Mouse (Mus musculus) splenic B cell, adult 2 months (primary cell): ENCODE results near the gene Prkca.
A peak's percentile ranks its signal among the peaks of the same experiment; 100 is the strongest.

ENCODE experiments used
- DNase-seq: peaks from one replicate; pipeline ENCODE4 v3.0.0-alpha.2; 2011; ENCODE audit warnings: low read depth, low spot score
- H3K27me3 ChIP-seq: 2 replicates; pipeline ENCODE4 v1.6.1; 2012; ENCODE audit warnings: mild to moderate bottlenecking, low read length, moderate library complexity, mixed read lengths; ENCODE audit not compliant: control insufficient read depth, poor library complexity, insufficient read depth, severe bottlenecking
- H3K36me3 ChIP-seq: 2 replicates; pipeline ENCODE4 v1.6.1; 2012; ENCODE audit warnings: mild to moderate bottlenecking, low read length, moderate library complexity, mixed read lengths; ENCODE audit not compliant: control insufficient read depth, poor library complexity, insufficient read depth, severe bottlenecking

The Prkca gene

DNA sequence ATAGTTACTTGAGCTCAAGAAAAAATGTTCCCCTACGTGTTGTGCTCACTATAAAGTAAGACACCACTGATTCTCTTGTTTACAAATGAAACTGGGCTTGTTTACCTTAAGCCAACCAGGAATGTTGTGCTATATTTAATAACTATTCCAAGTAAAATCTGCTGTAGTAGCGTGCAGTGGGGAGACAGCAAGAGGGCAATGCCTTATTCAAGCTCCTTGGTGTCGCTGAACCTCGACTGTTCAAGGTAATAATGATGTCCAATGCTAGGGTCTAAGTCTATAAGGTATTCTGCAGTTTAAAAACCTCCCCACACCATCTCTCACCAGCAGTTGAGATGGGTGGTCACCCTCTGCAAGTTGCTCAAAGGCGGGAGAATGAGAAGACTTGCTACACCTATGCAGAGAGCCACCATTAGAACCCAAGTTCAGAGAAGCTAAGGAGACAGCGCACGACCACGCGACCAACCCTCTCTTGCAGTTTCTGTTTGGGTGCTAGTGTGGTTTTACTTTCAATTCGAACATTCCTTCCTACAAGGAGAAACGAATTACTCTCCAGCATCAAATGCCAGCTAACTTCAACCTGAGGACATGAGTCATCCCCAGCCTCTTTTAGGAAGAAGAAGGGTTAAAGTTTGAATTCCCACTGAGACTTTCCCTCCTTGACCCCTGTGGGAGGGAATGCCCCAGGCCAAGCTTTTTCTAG lies 129.1 kb downstream of the Prkca start:
- H3K27me3 ChIP-seq, result no peaks in the 10 kb centered on the region
- DNase-seq, result peak; percentile 42
- no peaks in the 10 kb centered on the region for H3K36me3 ChIP-seq

- Histone ChIP-seq H3K36me3 (no peaks in the 10 kb centered on the region), H3K27me3 (no peaks in the 10 kb centered on the region)
- DNase-seq, result no peak
Measured at GRCm38 (mm10) chr11:108213783-108214182, 129.9 kb downstream of the Prkca start.

DNA sequence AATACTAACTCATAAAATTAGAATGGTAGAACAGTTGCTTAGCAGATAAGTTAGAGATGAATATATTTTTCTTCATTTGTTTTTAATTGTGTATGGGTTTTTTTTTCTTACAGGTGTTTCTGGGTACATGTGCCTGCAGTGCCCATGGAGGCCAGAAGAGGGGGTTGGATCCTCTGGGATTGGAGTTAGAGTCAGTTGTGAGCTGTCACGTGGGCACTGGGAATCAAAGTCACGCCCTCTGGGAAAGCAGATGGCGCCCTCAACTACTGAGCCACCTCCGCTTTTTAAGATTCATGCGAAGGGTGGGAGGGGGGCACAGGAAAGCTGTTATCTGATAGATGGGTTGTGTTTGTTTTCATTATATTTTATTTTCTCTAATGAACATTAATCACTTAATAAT lies 131.1 kb downstream of the Prkca start:
- DNase-seq, result no peak
- Histone ChIP-seq H3K36me3 (no peaks in the 10 kb centered on the region), H3K27me3 (no peaks in the 10 kb centered on the region)

- DNase-seq, result no peak
Measured at GRCm38 (mm10) chr11:108212030-108212429, 131.7 kb downstream of the Prkca start.

GRCm38 (mm10) chr11:108210749-108211148 lies 133.0 kb downstream of the Prkca start:
- no peaks in the 10 kb centered on the region for H3K27me3 ChIP-seq
- DNase-seq, result no peak
- H3K36me3 ChIP-seq, result no peaks in the 10 kb centered on the region

More at GRCm38 (mm10) chr11:108212030-108212429, 131.7 kb downstream of the Prkca start:
- Histone ChIP-seq H3K27me3 (no peaks in the 10 kb centered on the region), H3K36me3 (no peaks in the 10 kb centered on the region)

GRCm38 (mm10) chr11:108206602-108207001 lies 137.1 kb downstream of the Prkca start:
- peak; percentile 18 for DNase-seq
- Histone ChIP-seq H3K36me3 (no peaks in the 10 kb centered on the region), H3K27me3 (no peaks in the 10 kb centered on the region)

DNA sequence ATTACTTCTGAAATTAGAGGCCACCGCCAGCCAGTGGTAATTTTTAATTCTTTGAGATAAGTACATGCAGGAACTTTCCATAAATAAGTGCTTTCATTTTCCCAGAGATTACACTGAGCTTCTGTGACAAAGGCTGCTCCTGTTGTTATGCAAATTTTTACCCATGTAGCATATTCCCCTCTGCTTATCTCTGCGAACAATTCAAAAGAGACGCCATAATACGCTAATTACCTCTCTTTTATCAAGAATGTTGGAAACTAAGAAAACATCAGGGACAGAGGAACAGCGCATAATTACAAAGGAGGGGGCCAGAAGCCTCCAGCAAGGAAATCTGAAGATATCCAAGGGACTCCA lies 138.9 kb downstream of the Prkca start:
- DNase-seq, result no peak
- no peaks in the 10 kb centered on the region for H3K36me3 ChIP-seq
- no peaks in the 10 kb centered on the region for H3K27me3 ChIP-seq

DNA sequence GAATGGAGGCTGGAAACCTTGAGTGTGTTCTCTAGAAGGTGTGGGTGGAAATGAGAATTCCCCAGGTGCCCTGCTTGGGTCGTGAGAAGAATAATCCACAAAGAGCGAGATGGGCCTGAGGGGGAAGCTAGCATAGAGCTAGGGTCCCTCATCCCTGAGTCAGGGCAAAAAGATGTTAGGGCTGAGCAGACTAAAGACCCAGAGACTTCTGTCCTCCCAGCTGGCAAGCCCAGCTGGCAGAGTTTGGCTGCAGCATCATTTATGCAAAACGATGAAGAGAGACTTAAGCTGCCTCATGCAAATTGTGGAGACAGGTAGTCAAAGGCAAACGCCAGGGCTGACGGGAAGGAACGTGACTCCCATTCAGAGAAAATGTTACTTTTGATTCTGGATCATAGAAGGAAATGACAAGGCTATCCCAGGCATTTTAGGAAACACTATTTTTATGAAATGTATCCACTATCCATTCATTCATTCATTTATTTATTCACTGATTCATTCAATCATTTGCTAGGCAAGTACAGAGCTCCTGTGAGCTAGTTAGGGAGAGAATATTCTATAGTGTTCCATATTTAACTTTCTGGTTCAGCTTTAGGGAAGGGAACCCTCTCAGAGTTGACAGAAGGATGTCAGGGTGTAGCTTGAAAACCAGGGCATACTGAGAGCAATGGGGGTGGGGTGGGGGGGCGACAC lies 139.4 kb downstream of the Prkca start:
- DNase-seq, result peak; percentile 50
- H3K36me3 ChIP-seq, result no peaks in the 10 kb centered on the region
- H3K27me3 ChIP-seq, result no peaks in the 10 kb centered on the region

DNA sequence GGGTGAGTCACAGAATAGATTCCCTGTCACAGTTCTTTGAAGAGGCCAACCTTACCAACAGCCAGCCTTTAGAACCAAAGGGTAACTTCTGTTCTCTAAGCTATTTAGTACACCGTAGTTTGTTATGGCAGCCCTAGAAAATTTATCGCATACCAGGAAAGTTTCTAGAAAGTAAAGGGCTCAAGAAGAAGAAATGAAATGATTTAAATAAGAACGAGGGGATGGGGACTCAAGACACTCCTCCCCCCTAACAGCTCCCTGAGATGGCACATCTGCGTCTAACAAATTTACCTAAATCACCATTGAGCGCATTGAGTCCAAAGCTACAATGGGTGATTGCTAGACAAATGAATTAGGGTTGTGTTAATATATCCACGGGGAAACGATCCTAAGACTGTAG lies 140.9 kb downstream of the Prkca start:
- DNase-seq, result no peak
- Histone ChIP-seq H3K36me3 (no peaks in the 10 kb centered on the region), H3K27me3 (no peaks in the 10 kb centered on the region)

- Histone ChIP-seq H3K36me3 (no peaks in the 10 kb centered on the region), H3K27me3 (no peaks in the 10 kb centered on the region)
- DNase-seq, result no peak
Measured at GRCm38 (mm10) chr11:108200679-108201586, 142.8 kb downstream of the Prkca start.

DNA sequence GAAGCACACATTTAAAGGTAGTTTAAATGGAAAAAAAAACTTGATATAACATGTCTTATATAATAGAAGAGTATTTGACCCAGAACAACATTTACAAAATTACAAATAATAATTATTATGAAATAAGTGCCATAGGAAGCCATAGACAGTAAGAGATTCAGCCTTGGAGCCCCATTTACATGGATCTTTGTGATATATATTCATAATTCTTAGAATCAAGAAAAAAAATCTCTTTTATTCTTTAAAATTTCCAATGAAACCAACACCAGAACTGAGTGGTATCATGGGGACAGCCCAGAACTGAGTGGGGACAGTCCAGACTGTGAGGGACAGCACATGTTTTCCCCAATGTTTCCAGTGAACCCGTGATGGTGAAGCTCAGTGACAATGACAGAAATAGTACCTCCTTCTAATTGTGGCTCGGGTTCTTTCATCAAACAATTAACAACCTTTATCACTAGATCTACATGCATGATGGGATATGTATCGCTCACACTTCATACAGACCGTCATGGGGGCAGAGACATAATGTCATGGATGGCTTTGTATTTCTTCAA lies 144.2 kb downstream of the Prkca start:
- Histone ChIP-seq H3K36me3 (no peaks in the 10 kb centered on the region), H3K27me3 (no peaks in the 10 kb centered on the region)
- DNase-seq, result no peak

GRCm38 (mm10) chr11:108198592-108198991 lies 145.1 kb downstream of the Prkca start:
- H3K27me3 ChIP-seq, result no peaks in the 10 kb centered on the region
- H3K36me3 ChIP-seq, result no peaks in the 10 kb centered on the region
- no peak for DNase-seq

DNA sequence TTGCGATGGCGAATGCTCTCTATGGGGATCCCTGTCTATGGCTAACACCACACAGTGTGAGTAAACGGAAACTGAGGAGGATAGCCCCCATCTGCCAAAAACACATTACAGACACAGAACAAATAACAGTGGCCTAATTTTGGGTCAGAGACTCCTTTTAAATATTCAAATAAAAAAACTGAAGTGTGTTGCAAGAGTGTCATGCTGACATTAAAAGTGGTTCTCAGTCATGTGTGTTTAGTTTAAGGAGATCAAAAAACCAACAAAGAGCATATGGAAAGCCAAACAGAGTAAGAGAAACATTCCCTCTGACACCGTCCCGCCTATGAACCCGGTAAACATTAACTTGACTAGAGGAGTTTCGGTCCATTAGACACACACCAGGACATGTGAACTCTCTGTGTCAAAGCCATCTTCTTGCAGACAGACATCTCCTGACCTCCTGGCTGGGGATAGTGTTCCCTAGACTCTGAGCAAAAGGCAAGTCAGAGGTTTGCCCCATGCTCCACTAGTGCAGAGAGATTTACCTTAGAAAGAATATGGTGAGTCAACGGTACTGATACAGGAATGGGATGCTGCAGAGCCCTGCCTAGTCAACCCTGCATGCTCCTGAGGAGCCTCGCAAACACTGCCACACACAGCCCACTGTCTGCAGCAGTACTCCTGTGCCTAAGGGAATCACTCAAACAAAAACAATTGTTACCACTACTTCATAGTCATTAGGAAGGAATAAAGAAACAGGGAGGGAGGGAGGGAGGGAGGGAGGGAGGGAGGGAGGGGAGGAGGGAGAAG lies 146.1 kb downstream of the Prkca start:
- DNase-seq, result no peak
- H3K27me3 ChIP-seq, result no peaks in the 10 kb centered on the region
- H3K36me3 ChIP-seq, result no peaks in the 10 kb centered on the region

GRCm38 (mm10) chr11:108196796-108197195 lies 146.9 kb downstream of the Prkca start:
- no peak for DNase-seq
- H3K27me3 ChIP-seq, result no peaks in the 10 kb centered on the region
- H3K36me3 ChIP-seq, result no peaks in the 10 kb centered on the region
